Mouse (Mus musculus) limb, embryonic 13.5 days (tissue): ENCODE data around the gene Evi2. TPM values are rescaled to one million over a fixed set of nuclear protein-coding genes. Genes with fewer than 3 reads are reported as not detected.

Source experiments
- ATAC-seq: fragments of 200-750 bp; cut with Nextera tagmentation; 2 replicates; pipeline ENCODE4 v1.8.0; 2017; ENCODE audit warnings: low read depth, moderate number of reproducible peaks, moderate TSS enrichment; ENCODE audit not compliant: low FRiP score
- H3K27ac ChIP-seq: fragments of 300-500 bp; sonication (generic); 2 replicates; pipeline ENCODE4 v1.5.1; 2015; ENCODE audit warnings: inconsistent platforms, mild to moderate bottlenecking, moderate library complexity
- H3K27me3 ChIP-seq: fragments of 300-500 bp; sonication (generic); 2 replicates; pipeline ENCODE4 v1.6.1; 2015; ENCODE audit warnings: mild to moderate bottlenecking, inconsistent platforms
- H3K36me3 ChIP-seq: fragments of 300-500 bp; sonication (generic); 2 replicates; pipeline ENCODE4 v1.6.1; 2015; ENCODE audit warnings: inconsistent platforms, mild to moderate bottlenecking, moderate library complexity
- H3K4me1 ChIP-seq: fragments of 300-500 bp; sonication (generic); 2 replicates; pipeline ENCODE4 v1.6.1; 2015; ENCODE audit warnings: inconsistent platforms
- H3K4me2 ChIP-seq: fragments of 300-500 bp; sonication (generic); replicated peaks from 2 replicates; pipeline ENCODE4 v1.6.1; 2015; ENCODE audit warnings: inconsistent platforms, mild to moderate bottlenecking, moderate library complexity
- H3K4me3 ChIP-seq: fragments of 300-500 bp; sonication (generic); 2 replicates; pipeline ENCODE4 v1.5.1; 2015; ENCODE audit warnings: moderate library complexity, mild to moderate bottlenecking, inconsistent platforms
- H3K9ac ChIP-seq: fragments of 300-500 bp; sonication (generic); 2 replicates; pipeline ENCODE4 v1.6.1; 2015; ENCODE audit warnings: mild to moderate bottlenecking, inconsistent platforms
- H3K9me3 ChIP-seq: fragments of 300-500 bp; sonication (generic); 2 replicates; pipeline ENCODE4 v1.6.1; 2016; ENCODE audit warnings: inconsistent platforms
- WGBS: fragments of 180-500 bp; shearing (Covaris S2); methylation state at CpG from one replicate; pipeline ENCODE4 v1.1.7; 2015; 5-methylcytosine and 5-hydroxymethylcytosine counted together
- polyA plus RNA-seq: library from polyadenylated mRNA; unstranded; fragments of >200 nt; fragmentation: Nextera tagmentation; extraction: Ambion mirVana; gene quantifications from 2 replicates; pipeline ENCODE4 v1.2.1, GENCODE M21; 2015

Evi2 gene
- polyA plus RNA-seq, 1 experiment from 2014 or later, result 0.99 TPM

- WGBS, result 81% methylated on average over 7 of the region's 7 CpGs
- Histone ChIP-seq H3K27ac (no peak overlapping the region), H3K4me3 (no peak overlapping the region), H3K27me3 (no peaks in the 10 kb centered on the region), H3K9me3 (no peaks in the 10 kb centered on the region), H3K4me1 (no peaks in the 10 kb centered on the region), H3K36me3 (peaks cover 29% of the 10 kb centered on the region), H3K9ac (no peak overlapping the region), H3K4me2 (no peak overlapping the region)
- ATAC-seq, result no peak
Measured at GRCm38 (mm10) chr11:79483876-79484528, 46.4 kb downstream of the Evi2 start.

- WGBS, result 93% methylated on average over 6 of the region's 6 CpGs
- Histone ChIP-seq H3K27me3 (no peaks in the 10 kb centered on the region), H3K9me3 (no peaks in the 10 kb centered on the region), H3K36me3 (peaks cover 30% of the 10 kb centered on the region), H3K27ac (no peak overlapping the region), H3K4me3 (no peak overlapping the region), H3K4me2 (no peak overlapping the region), H3K4me1 (no peaks in the 10 kb centered on the region), H3K9ac (no peak overlapping the region)
- no peak for ATAC-seq
Measured at GRCm38 (mm10) chr11:79483392-79483791, 47.0 kb downstream of the Evi2 start.

DNA sequence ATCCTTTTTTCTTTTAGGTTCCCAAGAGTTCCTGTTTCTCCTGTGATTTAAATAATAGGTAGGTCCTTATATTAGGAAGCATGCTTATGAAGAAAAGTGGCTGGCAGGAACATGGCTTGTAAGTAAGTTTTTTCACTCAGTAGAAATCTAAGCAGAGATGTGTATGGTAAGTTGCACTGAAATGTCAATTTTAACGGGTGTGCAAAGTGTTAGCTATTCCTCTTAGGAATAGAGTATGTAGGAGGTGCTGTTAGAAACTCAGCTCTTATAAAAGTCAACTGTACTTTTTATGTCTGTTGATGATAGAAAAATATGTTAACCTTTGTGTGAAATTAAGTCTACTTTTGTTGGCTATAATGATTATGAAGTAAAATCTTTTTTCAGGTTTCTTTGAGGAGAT, 62.3 kb downstream of the Evi2 start:
- Histone ChIP-seq H3K27ac (no peak overlapping the region), H3K27me3 (no peaks in the 10 kb centered on the region), H3K4me2 (no peak overlapping the region), H3K4me1 (no peaks in the 10 kb centered on the region), H3K36me3 (peaks cover 42% of the 10 kb centered on the region), H3K9me3 (no peaks in the 10 kb centered on the region), H3K9ac (no peak overlapping the region), H3K4me3 (no peak overlapping the region)
- WGBS, result 48% methylated on average over 1 of the region's 1 CpGs
- no peak for ATAC-seq

Other genes with a start within 250 kb of the Evi2 start
- gene Gm9964, start 233.7 kb downstream of the Evi2 start, polyA plus RNA-seq, result not detected in 2 replicates
- 7.9 and 8.9 TPM in 2 replicates for gene Nf1, start 190.9 kb downstream of the Evi2 start, polyA plus RNA-seq
- gene Omg, start 26.5 kb downstream of the Evi2 start, polyA plus RNA-seq, result 0.19 and 0.28 TPM in 2 replicates
- gene Evi2b, start 6.8 kb downstream of the Evi2 start, polyA plus RNA-seq, result 0.29 and 0.68 TPM in 2 replicates
- 4.0 and 4.1 TPM in 2 replicates for gene Evi2a, start within 50 bp of the Evi2 start, polyA plus RNA-seq
- gene Rab11fip4, start 60.6 kb upstream of the Evi2 start, polyA plus RNA-seq, result 10.7 and 12.4 TPM in 2 replicates